Mouse (Mus musculus): Measurements from ENCODE around the gene Asns. TPM values are rescaled to one million over a fixed set of nuclear protein-coding genes. Genes with fewer than 3 reads are reported as not detected.
"Not testable (repeated sequence)": the region's sequence is repeated elsewhere in the genome, so short reads cannot be mapped to it uniquely, and the experiment has no call there.

Gene Asns
- total RNA-seq, 2 experiments from 2014 or later, result 213 to 298 TPM

DNA sequence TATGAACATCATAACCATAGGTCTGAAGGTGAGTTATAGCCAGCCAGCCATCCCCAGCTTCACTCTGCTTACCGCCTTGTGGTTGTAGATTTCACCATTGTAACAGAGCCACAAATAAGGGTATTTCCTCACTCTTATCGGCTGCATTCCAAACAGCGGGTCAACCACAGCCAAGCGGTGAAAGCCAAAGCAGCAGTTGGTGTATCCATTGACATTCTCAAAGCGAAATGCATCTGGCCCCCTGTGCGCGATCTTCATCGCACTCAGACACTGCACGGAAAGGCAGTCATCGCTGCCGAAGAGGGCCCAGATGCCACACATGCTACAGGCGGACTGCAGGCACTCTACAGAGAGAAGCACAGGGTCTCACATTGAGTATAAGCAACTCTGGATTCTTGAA is 3.9 kb downstream of the Asns start:
- ATAC-seq (replicated peaks; ENCODE audit: low FRiP score, low TSS enrichment, poor library complexity, severe bottlenecking), result no peak

DNA sequence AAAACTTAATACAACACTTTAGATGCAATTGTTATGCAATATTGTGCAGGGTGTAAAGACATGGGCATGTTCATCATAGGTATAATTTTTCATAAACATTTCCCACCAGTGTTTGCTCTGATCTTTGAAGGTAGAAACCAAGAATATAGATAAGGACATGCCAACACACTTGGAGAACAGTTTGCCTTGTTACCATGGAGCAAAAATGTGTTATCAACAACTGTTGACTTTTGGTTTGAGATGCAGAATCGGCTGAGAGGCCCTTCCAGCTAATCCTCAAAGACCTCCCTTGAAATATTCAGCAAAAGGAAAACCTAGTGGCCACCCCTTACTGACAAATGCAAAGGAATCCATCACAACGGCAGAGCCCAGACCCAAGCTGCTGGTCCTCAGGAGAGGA is 7.0 kb downstream of the Asns start:
- ATAC-seq (replicated peaks; ENCODE audit: low FRiP score, low TSS enrichment, poor library complexity, severe bottlenecking), result peak; percentile 58

- no peak for ATAC-seq (replicated peaks; ENCODE audit: low FRiP score, low TSS enrichment, poor library complexity, severe bottlenecking)
Measured at GRCm38 (mm10) chr6:7676194-7676901, 16.7 kb downstream of the Asns start.

DNA sequence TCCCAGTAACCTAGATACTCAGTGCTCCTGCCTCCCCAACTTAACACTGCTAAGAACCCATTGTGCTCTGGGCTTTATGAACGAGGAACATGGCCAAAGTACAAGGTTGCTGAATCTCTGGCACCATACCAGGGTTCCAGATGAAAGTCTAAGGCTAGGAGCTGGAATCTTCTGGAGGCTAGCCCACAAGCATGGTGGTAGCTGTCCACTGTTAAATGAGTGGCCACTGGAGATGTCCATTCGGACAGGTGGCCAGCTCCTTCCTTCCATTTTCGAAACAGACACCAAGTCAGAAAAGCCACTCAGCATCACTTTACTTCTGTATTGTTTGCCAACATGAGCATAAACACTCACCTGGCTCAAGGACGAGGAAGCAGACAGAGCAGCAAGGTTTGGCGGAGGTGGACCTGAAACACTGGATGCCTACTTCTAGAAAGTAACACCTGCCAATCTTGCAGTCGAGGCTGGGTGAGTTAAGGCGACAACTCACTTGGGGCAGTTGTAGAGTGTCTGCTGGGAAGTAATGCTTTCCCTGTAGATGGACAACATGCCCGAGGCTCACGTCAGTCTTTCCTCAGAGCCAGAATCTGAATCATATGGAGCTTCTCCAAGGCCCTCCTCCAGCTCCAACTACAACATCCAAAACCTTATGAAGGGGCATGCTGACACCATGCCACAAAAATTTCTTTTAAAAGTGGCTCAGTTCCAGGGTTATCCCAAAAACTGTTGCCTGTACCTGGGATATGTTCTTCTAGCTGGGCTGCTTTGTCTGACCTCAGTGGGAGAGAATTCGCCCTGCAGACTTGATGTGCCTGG is 20.4 kb downstream of the Asns start:
- no peak for ATAC-seq (replicated peaks; ENCODE audit: low FRiP score, low TSS enrichment, poor library complexity, severe bottlenecking)

DNA sequence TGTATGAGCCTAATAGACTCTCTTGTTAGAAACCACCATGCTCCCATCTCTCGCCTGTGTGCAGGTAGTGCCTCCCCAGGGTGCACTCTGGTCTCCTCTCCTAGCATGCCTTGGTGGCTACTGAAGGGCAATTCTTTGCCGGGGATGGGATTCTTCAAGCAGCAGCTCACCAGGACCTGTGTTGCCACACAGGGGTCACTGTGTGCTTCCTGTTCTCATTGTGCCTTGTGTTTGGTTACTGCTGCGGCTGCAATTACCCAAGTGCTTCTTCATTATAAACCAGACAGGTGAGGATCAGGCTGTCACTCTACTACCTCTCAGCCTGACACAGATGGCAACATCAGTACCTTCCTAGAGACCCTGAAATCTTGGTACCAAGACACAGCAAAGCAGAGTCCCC is 21.6 kb downstream of the Asns start:
- no peak for ATAC-seq (replicated peaks; ENCODE audit: low FRiP score, low TSS enrichment, poor library complexity, severe bottlenecking)

- ATAC-seq (replicated peaks; ENCODE audit: low FRiP score, low TSS enrichment, poor library complexity, severe bottlenecking), result peak; percentile 71
Measured at GRCm38 (mm10) chr6:7670588-7670987, 22.5 kb downstream of the Asns start.

DNA sequence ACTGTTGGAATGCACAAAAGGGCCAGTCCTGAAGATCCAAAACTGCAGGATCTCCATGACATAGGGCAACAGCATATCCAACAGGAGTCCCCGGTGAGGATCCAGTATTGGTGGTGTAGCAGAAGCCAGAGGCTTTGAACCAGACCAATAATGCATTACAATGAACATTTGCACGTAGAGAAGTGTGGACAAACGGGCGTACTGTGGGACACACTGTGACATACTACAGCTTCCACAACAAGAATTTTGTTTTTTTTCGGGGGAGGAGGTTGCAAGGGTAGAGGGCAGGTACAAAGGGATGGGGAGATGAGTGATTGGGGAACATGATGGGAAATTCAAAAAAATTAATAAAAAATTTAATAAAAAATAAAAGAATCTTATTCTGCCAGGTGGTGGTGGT is 23.3 kb downstream of the Asns start:
- no peak for ATAC-seq (replicated peaks; ENCODE audit: low FRiP score, low TSS enrichment, poor library complexity, severe bottlenecking)

DNA sequence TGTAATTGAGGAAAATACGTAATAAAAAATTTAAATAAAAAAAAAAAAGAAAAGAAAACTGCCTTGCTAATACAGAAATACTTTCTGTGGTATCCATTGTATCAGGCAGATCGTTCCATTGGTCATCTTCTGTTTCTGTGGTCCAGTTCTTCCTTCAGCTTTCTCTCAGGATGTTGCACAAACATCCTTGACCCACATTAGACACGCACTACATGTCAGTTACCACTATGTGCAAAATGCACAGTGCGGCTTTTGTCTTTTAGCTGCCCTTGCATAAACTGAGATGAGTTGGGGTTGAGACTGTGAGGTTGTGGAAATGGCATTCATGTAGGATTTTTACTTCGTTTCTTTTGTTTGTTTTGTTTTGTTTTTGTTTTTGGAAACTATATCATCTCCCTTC is 24.7 kb downstream of the Asns start:
- ATAC-seq (replicated peaks; ENCODE audit: low FRiP score, low TSS enrichment, poor library complexity, severe bottlenecking), result no peak

GRCm38 (mm10) chr6:7665902-7666301 is 27.2 kb downstream of the Asns start:
- not testable (repeated sequence) for ATAC-seq (replicated peaks; ENCODE audit: low FRiP score, low TSS enrichment, poor library complexity, severe bottlenecking)

GRCm38 (mm10) chr6:7661455-7661854 is 31.6 kb downstream of the Asns start:
- no peak for ATAC-seq (replicated peaks; ENCODE audit: low FRiP score, low TSS enrichment, poor library complexity, severe bottlenecking)

- ATAC-seq (replicated peaks; ENCODE audit: low FRiP score, low TSS enrichment, poor library complexity, severe bottlenecking), result peak; percentile 92
Measured at GRCm38 (mm10) chr6:7660377-7661080, 32.5 kb downstream of the Asns start.

DNA sequence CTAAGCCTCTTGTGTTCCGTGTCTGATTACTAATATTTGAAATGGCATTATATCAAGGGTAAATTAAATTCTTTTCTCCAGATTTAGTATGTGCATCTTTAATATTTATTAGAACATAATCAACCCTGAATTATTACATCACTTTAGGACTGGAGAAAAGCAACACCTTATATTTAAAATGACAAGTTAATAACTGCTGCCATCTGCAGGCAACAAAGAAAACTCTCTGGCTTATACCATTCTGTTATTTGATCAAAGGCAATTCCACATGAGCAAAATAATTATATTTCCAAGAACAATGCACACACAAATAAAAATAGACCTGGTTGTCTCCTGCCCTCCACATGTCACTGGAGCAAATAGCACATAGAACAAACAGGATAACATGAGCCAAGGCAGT is 36.5 kb downstream of the Asns start:
- no peak for ATAC-seq (replicated peaks; ENCODE audit: low FRiP score, low TSS enrichment, poor library complexity, severe bottlenecking)

DNA sequence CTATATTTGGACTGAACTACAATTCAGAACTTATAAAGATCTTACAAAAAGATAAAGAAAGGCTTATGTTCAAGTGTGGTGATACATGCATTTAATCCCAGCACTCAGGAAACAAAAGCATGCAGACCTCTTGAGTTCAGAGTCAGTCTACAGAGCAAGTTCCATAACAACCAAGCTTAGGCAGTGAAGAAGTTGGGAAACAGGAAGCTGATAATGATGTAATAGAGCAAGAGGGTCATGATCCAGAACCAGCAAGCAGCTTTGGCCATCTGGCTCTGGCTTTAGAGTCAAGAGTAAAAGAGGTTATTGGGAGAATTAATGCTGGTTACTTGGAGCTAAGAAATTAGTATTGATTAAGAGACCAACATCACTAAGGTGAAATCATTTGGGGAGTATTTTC is 44.6 kb downstream of the Asns start:
- ATAC-seq (replicated peaks; ENCODE audit: low FRiP score, low TSS enrichment, poor library complexity, severe bottlenecking), result no peak

Other genes with a start within 250 kb of the Asns start
- not detected in 2 replicates for gene Tac1, start 138.4 kb downstream of the Asns start, total RNA-seq (2014; fragmentation: Nextera tagmentation)
- gene Tac1, start 138.4 kb downstream of the Asns start, total RNA-seq (2017), result not detected in 2 replicates
- 50.1 and 56.5 TPM in 2 replicates for gene C1galt1, start 151.6 kb upstream of the Asns start, total RNA-seq (2014; fragmentation: Nextera tagmentation)
- 51.2 and 57.4 TPM in 2 replicates for gene C1galt1, start 151.6 kb upstream of the Asns start, total RNA-seq (2017)

Data from megakaryocyte-erythroid progenitor cell, adult 5-6 weeks (primary cell).